Mouse (Mus musculus): ENCODE results near the gene 4931406P16Rik. TPM values are rescaled to one million over a fixed set of nuclear protein-coding genes. Genes with fewer than 3 reads are reported as not detected.

The 4931406P16Rik gene
- polyA plus RNA-seq, 1 experiment from 2014 or later: 25.8 TPM

GRCm38 (mm10) chr7:34277656-34278055 lies 35.7 kb downstream of the 4931406P16Rik start:
- Histone ChIP-seq H3K9me3 (replicated peaks) (no peaks in the 10 kb centered on the region), H3K4me3 (replicated peaks) (no peak overlapping the region), H3K27ac (replicated peaks) (no peak overlapping the region), H3K36me3 (no peaks in the 10 kb centered on the region; the same call in 1 of the 2 replicates), H3K4me2 (replicated peaks) (no peak overlapping the region), H3K4me1 (no peaks in the 10 kb centered on the region), H3K9ac (no peak overlapping the region), H3K27me3 (no peaks in the 10 kb centered on the region)
- ATAC-seq (ENCODE audit: insufficient number of reproducible peaks, low FRiP score, low TSS enrichment, low read depth): no peak
- 93% methylated on average over 2 of the region's 2 CpGs for WGBS

DNA sequence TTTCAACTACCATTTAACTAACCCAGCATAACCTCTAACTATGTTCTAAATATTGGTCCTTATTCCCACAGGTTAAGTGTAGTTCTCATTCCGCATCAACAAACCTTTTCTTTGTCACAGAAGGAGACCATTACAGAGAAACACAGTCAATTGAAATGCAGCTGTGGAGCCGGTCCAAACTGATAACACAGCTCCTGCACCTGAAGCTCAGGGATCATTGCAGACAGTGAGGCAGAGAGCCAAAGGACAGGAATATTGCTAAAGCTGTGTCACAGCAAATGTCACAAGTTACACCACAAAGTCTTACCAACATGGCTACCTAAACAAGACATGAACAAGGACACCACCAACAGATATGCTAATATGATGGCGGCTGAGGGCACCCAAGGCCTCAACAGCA lies 37.3 kb downstream of the 4931406P16Rik start:
- 95% methylated on average over 3 of the region's 3 CpGs for WGBS
- Histone ChIP-seq H3K4me1 (no peaks in the 10 kb centered on the region), H3K9me3 (replicated peaks) (no peaks in the 10 kb centered on the region), H3K9ac (no peak overlapping the region), H3K4me2 (replicated peaks) (no peak overlapping the region), H3K4me3 (replicated peaks) (no peak overlapping the region), H3K27me3 (no peaks in the 10 kb centered on the region), H3K27ac (replicated peaks) (no peak overlapping the region), H3K36me3 (no peaks in the 10 kb centered on the region; the same call in 1 of the 2 replicates)
- ATAC-seq (ENCODE audit: insufficient number of reproducible peaks, low FRiP score, low TSS enrichment, low read depth): no peak

- no peak overlapping the region for H3K4me3 ChIP-seq (replicated peaks)
- ATAC-seq (ENCODE audit: insufficient number of reproducible peaks, low FRiP score, low TSS enrichment, low read depth): no peak
- no peaks in the 10 kb centered on the region for H3K27me3 ChIP-seq
- no peaks in the 10 kb centered on the region for H3K9me3 ChIP-seq (replicated peaks)
- H3K36me3 ChIP-seq: no peaks in the 10 kb centered on the region; the same call in 1 of the 2 replicates
- H3K4me1 ChIP-seq: peaks cover 8% of the 10 kb centered on the region; the same call in 1 of the 2 replicates
- 51% methylated on average over 4 of the region's 4 CpGs for WGBS
- no peak overlapping the region for H3K27ac ChIP-seq (replicated peaks)
- H3K9ac ChIP-seq: no peak overlapping the region
- H3K4me2 ChIP-seq (replicated peaks): no peak overlapping the region
Measured at GRCm38 (mm10) chr7:34272465-34272864, 40.9 kb downstream of the 4931406P16Rik start.

GRCm38 (mm10) chr7:34268463-34268862 lies 44.9 kb downstream of the 4931406P16Rik start:
- no peak overlapping the region for H3K4me2 ChIP-seq (replicated peaks)
- H3K36me3 ChIP-seq: peaks cover 2% of the 10 kb centered on the region; the same call in 1 of the 2 replicates
- 51% methylated on average over 1 of the region's 1 CpGs for WGBS
- peaks cover 8% of the 10 kb centered on the region; the same call in 1 of the 2 replicates for H3K4me1 ChIP-seq
- no peak for ATAC-seq (ENCODE audit: insufficient number of reproducible peaks, low FRiP score, low TSS enrichment, low read depth)
- H3K9me3 ChIP-seq (replicated peaks): no peaks in the 10 kb centered on the region
- H3K9ac ChIP-seq: no peak overlapping the region
- H3K27ac ChIP-seq (replicated peaks): 0 out of 2 replicates have a peak overlapping the region, but pooled peaks have one; percentile 12
- H3K4me3 ChIP-seq (replicated peaks): no peak overlapping the region
- no peaks in the 10 kb centered on the region for H3K27me3 ChIP-seq

GRCm38 (mm10) chr7:34266421-34266820 lies 46.9 kb downstream of the 4931406P16Rik start:
- Histone ChIP-seq H3K9me3 (replicated peaks) (no peaks in the 10 kb centered on the region), H3K4me3 (replicated peaks) (no peak overlapping the region), H3K27ac (replicated peaks) (no peak overlapping the region; the same call in 1 of the 2 replicates)

DNA sequence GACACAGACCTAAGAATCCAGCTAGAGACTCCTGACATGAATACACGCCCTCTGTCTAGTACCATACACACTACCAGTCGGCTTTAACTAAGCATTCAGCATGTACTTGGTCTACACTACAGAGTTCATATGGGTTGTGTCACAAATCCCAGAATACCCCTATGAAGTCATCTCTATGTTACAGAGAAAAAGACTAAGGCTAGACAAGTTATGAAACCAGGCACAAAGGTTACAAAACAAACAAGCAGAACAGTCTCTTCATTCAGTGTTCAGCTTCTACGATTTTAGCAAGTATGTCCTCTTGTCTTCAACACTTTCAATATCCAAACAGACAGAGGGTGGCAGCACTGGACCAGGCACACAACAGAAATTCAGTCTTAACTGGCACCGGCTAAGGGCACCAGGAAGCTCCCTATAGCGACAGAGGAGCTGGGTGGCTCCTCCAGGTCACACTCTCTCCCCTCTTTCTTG lies 47.4 kb downstream of the 4931406P16Rik start:
- peaks cover 13% of the 10 kb centered on the region for H3K36me3 ChIP-seq
- no peak overlapping the region for H3K9ac ChIP-seq
- 56% methylated on average over 5 of the region's 5 CpGs for WGBS
- H3K4me1 ChIP-seq: peaks cover 8% of the 10 kb centered on the region; the same call in 1 of the 2 replicates
- H3K4me2 ChIP-seq (replicated peaks): no peak overlapping the region
- no peak overlapping the region for H3K4me3 ChIP-seq (replicated peaks)
- no peak overlapping the region for H3K27ac ChIP-seq (replicated peaks)
- H3K27me3 ChIP-seq: no peaks in the 10 kb centered on the region
- no peaks in the 10 kb centered on the region for H3K9me3 ChIP-seq (replicated peaks)
- ATAC-seq (ENCODE audit: insufficient number of reproducible peaks, low FRiP score, low TSS enrichment, low read depth): no peak

More at GRCm38 (mm10) chr7:34266421-34266820, 46.9 kb downstream of the 4931406P16Rik start:
- H3K27me3 ChIP-seq: no peaks in the 10 kb centered on the region
- no peak for ATAC-seq (ENCODE audit: insufficient number of reproducible peaks, low FRiP score, low TSS enrichment, low read depth)
- no peak overlapping the region for H3K9ac ChIP-seq
- peaks cover 8% of the 10 kb centered on the region; the same call in 1 of the 2 replicates for H3K4me1 ChIP-seq
- peaks cover 13% of the 10 kb centered on the region for H3K36me3 ChIP-seq
- no peak overlapping the region for H3K4me2 ChIP-seq (replicated peaks)

GRCm38 (mm10) chr7:34263437-34263836 lies 49.9 kb downstream of the 4931406P16Rik start:
- H3K36me3 ChIP-seq: peaks cover 13% of the 10 kb centered on the region
- H3K9ac ChIP-seq: no peak overlapping the region
- no peaks in the 10 kb centered on the region for H3K27me3 ChIP-seq
- H3K4me1 ChIP-seq: 0 out of 2 replicates have a peak, but pooled peaks cover 2% of the 10 kb centered on the region
- H3K9me3 ChIP-seq (replicated peaks): no peaks in the 10 kb centered on the region
- H3K4me2 ChIP-seq (replicated peaks): no peak overlapping the region
- no peak overlapping the region for H3K4me3 ChIP-seq (replicated peaks)
- ATAC-seq (ENCODE audit: insufficient number of reproducible peaks, low FRiP score, low TSS enrichment, low read depth): no peak
- 91% methylated on average over 5 of the region's 5 CpGs for WGBS
- H3K27ac ChIP-seq (replicated peaks): no peak overlapping the region

DNA sequence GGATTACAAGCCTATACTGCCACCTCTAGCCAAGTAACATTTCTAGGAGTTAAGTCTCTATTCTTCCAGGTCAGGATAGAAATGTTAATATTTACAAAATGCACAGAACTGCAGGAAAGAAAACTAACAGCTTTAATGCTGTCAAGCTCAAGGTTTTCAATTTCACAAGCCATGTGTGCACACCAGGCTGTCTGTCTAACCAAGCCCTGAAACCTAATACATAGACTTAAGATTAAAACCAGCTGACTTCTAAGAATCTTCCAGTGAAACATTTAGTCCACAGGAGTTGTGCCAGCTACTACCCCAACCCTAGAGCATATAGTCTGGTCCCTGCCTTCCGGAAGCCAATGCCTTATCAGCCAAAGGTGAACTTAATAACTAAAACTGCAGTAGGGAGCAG lies 54.9 kb downstream of the 4931406P16Rik start:
- WGBS: 51% methylated on average over 1 of the region's 1 CpGs
- no peak overlapping the region for H3K9ac ChIP-seq
- peaks cover 36% of the 10 kb centered on the region for H3K36me3 ChIP-seq
- H3K27me3 ChIP-seq: no peaks in the 10 kb centered on the region
- ATAC-seq (ENCODE audit: insufficient number of reproducible peaks, low FRiP score, low TSS enrichment, low read depth): no peak
- no peak overlapping the region for H3K4me2 ChIP-seq (replicated peaks)
- H3K4me1 ChIP-seq: no peaks in the 10 kb centered on the region
- no peak overlapping the region for H3K4me3 ChIP-seq (replicated peaks)
- H3K9me3 ChIP-seq (replicated peaks): no peaks in the 10 kb centered on the region
- no peak overlapping the region for H3K27ac ChIP-seq (replicated peaks)

GRCm38 (mm10) chr7:34257279-34257678 lies 56.1 kb downstream of the 4931406P16Rik start:
- no peaks in the 10 kb centered on the region for H3K9me3 ChIP-seq (replicated peaks)
- H3K27ac ChIP-seq (replicated peaks): no peak overlapping the region
- 70% methylated on average over 9 of the region's 9 CpGs for WGBS

DNA sequence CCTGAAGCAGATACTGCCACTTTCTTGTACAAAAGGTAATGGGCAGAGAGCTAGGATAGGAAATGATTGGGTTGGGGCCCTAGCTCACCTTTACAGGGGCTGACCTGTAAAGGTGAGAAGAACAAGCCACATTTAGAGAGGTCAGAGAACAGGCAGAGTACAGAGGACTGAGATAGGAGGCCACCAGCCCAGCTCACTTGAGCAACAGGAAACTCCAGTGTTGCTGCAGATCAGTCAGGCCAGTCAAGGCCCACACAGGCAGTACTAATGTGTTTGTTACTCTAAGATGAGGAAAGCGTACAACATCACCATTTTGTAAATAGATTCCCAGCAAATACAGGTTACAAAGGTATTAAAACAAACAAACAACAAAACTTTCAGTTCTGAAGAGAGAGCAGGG lies 57.4 kb downstream of the 4931406P16Rik start:
- WGBS: 91% methylated on average over 1 of the region's 1 CpGs
- Histone ChIP-seq H3K9ac (no peak overlapping the region), H3K36me3 (peaks cover 34% of the 10 kb centered on the region), H3K4me3 (replicated peaks) (no peak overlapping the region), H3K4me1 (no peaks in the 10 kb centered on the region), H3K27ac (replicated peaks) (no peak overlapping the region), H3K27me3 (no peaks in the 10 kb centered on the region), H3K4me2 (replicated peaks) (no peak overlapping the region), H3K9me3 (replicated peaks) (no peaks in the 10 kb centered on the region)
- no peak for ATAC-seq (ENCODE audit: insufficient number of reproducible peaks, low FRiP score, low TSS enrichment, low read depth)

More at GRCm38 (mm10) chr7:34257279-34257678, 56.1 kb downstream of the 4931406P16Rik start:
- Histone ChIP-seq H3K9ac (no peak overlapping the region), H3K27me3 (no peaks in the 10 kb centered on the region), H3K36me3 (peaks cover 40% of the 10 kb centered on the region), H3K4me1 (no peaks in the 10 kb centered on the region), H3K4me2 (replicated peaks) (no peak overlapping the region), H3K4me3 (replicated peaks) (no peak overlapping the region)
- ATAC-seq (ENCODE audit: insufficient number of reproducible peaks, low FRiP score, low TSS enrichment, low read depth): no peak

DNA sequence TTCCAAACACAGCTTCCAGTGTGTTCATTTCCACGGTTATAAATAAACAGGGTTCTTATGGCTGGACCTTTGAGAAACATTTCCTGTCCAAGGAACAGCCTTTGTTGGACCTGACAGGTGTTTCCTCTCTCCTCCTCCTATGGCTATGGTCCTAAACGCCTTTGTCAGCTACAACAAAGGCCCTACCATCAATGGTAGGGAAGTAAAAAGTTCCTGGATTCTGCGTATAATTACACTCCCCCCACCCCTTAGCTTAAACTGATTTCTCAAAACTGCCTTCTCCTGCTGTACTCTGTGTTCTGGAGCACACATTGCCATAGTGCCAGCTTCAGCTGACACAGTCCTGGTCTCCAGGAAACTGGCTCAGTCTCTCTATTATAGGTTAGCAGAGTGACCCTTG lies 58.2 kb downstream of the 4931406P16Rik start:
- no peak overlapping the region for H3K4me3 ChIP-seq (replicated peaks)
- H3K4me2 ChIP-seq (replicated peaks): no peak overlapping the region
- no peaks in the 10 kb centered on the region for H3K4me1 ChIP-seq
- H3K36me3 ChIP-seq: peaks cover 41% of the 10 kb centered on the region
- no peaks in the 10 kb centered on the region for H3K9me3 ChIP-seq (replicated peaks)
- no peak overlapping the region for H3K9ac ChIP-seq
- no peaks in the 10 kb centered on the region for H3K27me3 ChIP-seq
- no peak overlapping the region for H3K27ac ChIP-seq (replicated peaks)
- ATAC-seq (ENCODE audit: insufficient number of reproducible peaks, low FRiP score, low TSS enrichment, low read depth): no peak
- 72% methylated on average over 3 of the region's 3 CpGs for WGBS

- H3K36me3 ChIP-seq: peaks cover 48% of the 10 kb centered on the region
- no peak overlapping the region for H3K9ac ChIP-seq
- no peaks in the 10 kb centered on the region for H3K9me3 ChIP-seq (replicated peaks)
- ATAC-seq (ENCODE audit: insufficient number of reproducible peaks, low FRiP score, low TSS enrichment, low read depth): no peak
- no peak overlapping the region for H3K4me2 ChIP-seq (replicated peaks)
- H3K4me3 ChIP-seq (replicated peaks): no peak overlapping the region
- H3K27ac ChIP-seq (replicated peaks): no peak overlapping the region
- WGBS: 16% methylated on average over 2 of the region's 2 CpGs
- H3K27me3 ChIP-seq: no peaks in the 10 kb centered on the region
- H3K4me1 ChIP-seq: no peaks in the 10 kb centered on the region
Measured at GRCm38 (mm10) chr7:34252030-34252429, 61.3 kb downstream of the 4931406P16Rik start.
